Mouse (Mus musculus): ENCODE measurements around the gene Tns3. TPM values are rescaled to one million over a fixed set of nuclear protein-coding genes. Genes with fewer than 3 reads are reported as not detected.
A peak's percentile ranks its signal among the peaks of the same experiment; 100 is the strongest.
"Not testable (repeated sequence)": the region's sequence is repeated elsewhere in the genome, so short reads cannot be mapped to it uniquely, and the experiment has no call there.

Gene Tns3
- total RNA-seq, 2 experiments from 2014 or later = 27.4 to 29.0 TPM

DNA sequence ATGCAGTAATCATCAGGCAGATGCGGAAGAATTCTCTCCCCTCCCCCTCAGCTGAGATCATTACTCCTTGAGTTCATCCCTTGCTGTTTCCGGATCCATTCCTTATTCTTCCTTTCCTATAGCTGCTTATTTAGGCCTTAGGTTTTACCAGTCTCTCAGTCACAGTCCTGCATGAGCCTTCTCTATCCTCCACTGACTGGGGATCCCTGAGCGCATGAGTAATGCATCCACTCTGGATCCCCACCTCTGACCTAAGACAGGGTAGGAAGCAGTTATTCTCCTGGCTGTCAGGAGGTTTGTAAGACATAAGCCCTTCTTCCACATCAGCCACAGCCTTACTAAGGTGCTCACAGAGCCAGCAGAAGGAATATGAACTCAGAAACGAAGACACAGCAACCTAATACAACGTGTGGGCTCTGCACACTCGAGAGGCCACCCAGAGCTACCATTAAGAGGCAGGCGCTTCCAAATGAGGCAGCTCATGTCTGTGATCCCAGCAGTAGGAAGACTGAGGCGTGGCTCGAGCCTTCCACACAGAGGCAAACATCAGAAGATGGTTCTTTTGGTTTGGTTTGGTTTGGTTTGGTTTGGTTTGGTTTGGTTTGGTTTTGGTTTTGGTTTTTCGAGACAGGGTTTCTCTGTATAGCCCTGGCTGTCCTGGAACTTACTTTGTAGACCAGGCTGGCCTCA, 38.3 kb downstream of the Tns3 start:
- intact Hi-C loops (cut with DNase I) = no loop called here
- DNase-seq = no peak

DNA sequence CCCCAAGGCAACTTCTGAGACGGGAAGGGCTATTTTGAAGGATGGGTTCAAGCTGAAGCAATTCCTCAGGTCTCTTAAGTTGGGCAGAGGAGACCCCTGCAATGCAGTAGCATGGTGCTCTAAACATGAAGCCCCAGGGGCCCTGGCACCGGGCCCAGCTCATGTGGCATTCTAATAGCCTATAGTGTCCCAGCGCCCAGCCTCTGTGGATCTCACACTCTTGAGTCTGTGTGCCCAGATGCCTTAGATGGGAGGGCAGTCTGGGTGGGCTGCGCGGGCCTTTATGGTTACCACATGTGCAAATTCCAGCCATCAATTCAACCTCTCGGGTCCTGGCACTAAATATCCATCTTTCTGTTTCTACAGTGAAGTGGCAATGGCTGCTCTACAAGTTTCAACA, 38.9 kb downstream of the Tns3 start:
- DNase-seq = no peak
- intact Hi-C loops (cut with DNase I) = no loop called here

GRCm38 (mm10) chr11:8624179-8624886, 40.0 kb downstream of the Tns3 start:
- DNase-seq = peak; percentile 52 to 66
- intact Hi-C loops (cut with DNase I) = no loop called here

DNA sequence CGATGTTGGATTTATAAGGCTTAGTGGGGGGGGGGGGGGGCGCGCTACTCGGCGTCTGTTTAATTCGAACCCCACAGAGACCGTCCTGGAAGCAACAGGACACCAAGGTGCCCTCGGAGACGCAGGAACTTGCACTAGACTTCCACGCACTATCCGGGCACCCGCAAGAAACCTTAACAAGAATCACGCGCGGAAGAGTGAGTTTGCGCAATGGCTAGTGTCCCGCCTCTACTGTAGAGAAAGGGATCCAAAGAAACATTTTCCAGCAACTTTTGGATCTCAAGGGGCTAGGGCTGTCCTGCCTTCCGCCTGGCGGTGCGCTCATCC, 40.5 kb downstream of the Tns3 start:
- DNase-seq = no peak
- intact Hi-C loops (cut with DNase I) = no loop called here

- no peak for DNase-seq
- intact Hi-C loops (cut with DNase I) = no loop called here
Measured at GRCm38 (mm10) chr11:8622668-8623067, 41.7 kb downstream of the Tns3 start.

DNA sequence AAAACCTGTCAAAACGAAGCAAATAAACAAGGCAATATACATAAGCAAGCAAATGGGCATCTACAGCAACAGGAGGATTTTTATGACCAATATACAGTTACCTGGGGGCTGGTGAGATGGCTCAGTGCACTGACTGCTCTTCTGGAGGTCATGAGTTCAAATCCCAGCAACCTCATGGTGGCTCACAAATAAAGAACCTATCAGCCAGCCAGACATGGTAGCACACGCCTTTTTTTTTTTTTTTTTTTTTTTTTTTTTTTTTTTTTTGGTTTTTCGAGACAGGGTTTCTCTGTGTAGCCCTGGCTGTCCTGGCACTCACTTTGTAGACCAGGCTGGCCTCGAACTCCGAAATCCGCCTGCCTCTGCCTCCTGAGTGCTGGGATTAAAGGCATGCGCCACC, 45.2 kb downstream of the Tns3 start:
- intact Hi-C loops (cut with DNase I) = not testable (repeated sequence)

DNA sequence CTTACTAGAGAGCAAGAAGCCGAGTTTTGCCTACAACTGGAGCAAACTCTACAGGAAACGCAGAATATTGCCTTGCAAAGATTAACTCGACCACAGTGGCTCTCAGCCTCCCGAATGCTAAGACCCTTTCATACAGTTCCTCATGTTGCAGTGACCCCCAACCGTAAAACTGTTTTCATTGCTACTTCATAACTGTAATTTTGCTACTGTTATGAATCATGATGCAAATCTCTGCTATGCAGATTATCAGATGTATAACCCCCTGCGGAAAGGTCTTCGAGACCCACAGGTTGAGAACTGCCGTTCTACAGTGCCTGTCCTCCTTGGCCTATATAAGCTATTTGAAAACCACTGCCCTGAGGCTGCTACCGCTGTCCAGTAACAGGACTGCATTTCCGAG, 46.0 kb downstream of the Tns3 start:
- DNase-seq = no peak
- intact Hi-C loops (cut with DNase I) = no loop called here

More for the DNA sequence above, 45.2 kb downstream of the Tns3 start:
- not testable (repeated sequence) for DNase-seq

- intact Hi-C loops (cut with DNase I) = no loop called here
- DNase-seq = no peak
Measured at GRCm38 (mm10) chr11:8615436-8615835, 48.9 kb downstream of the Tns3 start.

DNA sequence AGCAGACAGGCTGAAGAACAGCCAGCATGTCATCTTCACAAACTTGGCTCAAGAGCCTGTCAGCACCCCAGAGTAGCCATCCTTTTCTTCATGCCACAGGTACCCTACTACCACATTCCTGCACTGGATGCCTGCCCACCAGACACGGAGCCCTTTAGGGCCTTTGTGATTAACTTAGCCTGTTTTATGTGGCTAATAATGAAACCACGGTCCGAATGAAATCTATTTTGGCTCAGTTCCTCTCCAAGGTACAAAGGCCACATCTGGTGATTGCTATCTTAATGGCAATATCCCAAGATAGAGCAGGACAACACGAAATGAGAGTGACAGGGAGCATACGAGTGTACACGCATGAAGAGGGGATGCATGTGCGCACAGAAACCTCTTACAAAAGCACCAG, 53.9 kb downstream of the Tns3 start:
- no peak for DNase-seq
- intact Hi-C loops (cut with DNase I) = no loop called here

GRCm38 (mm10) chr11:8609873-8610272, 54.5 kb downstream of the Tns3 start:
- intact Hi-C loops (cut with DNase I) = no loop called here
- no peak for DNase-seq

DNA sequence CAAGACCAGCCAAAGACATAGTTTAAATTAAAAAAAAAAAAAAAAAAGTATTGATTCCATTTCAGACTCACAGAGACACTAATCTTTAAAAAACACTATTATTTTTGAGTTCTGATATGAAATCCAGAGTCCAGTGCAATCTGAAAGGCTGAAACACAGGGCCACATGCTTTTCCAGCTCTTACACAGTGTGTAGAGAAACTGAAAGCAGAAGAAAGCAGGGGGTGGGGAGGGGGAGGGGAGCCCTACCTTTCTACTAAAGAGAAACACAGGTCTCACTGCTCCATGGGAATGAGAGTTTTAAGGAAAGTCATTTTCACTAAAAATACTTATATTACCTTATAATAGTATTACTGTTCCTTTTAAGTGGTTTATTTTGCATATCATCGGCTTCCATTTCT, 57.2 kb downstream of the Tns3 start:
- intact Hi-C loops (cut with DNase I) = no loop called here
- no peak for DNase-seq

- no peak for DNase-seq
- intact Hi-C loops (cut with DNase I) = no loop called here
Measured at GRCm38 (mm10) chr11:8604789-8605569, 59.4 kb downstream of the Tns3 start.

DNA sequence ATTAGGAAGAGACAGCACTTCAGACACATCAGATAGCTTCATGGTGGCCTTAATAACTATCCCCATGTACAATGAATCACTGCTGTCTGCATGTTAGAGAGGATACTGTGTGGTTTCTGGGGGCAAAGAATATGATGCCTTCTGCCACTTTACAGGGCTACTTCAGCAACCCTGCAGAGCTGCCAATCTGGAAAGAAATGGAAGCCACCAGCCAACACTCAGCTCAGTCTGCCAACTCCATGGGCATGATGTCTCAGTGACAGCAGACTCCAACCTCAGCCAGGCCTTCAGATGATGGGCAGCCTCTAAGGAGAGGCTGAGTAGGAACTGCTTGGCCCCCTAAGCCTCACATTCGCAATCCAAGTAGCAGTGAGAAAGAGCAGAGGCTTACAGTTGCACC, 61.7 kb downstream of the Tns3 start:
- intact Hi-C loops (cut with DNase I) = no loop called here
- DNase-seq = no peak

DNA sequence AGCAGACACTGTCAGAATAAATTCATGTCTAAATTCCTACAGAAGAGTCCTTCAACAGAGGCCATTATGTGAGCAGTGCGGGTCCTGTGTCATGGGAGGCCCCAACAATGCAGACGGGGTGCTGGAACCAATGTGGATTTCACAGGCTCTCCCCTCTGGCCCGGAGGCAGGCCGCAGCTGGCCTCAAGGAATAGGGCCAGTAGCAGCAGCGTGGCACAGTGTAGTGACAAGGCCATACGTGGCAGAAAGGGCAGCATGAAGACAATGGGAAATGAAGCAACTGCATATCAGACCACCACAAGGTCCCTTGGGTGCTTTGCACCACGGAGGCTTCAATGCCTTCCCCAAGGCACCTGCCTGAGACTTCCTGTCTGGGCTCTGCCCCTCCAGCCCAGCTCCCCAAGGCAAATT, 62.9 kb downstream of the Tns3 start:
- DNase-seq = no peak
- intact Hi-C loops (cut with DNase I) = no loop called here

DNA sequence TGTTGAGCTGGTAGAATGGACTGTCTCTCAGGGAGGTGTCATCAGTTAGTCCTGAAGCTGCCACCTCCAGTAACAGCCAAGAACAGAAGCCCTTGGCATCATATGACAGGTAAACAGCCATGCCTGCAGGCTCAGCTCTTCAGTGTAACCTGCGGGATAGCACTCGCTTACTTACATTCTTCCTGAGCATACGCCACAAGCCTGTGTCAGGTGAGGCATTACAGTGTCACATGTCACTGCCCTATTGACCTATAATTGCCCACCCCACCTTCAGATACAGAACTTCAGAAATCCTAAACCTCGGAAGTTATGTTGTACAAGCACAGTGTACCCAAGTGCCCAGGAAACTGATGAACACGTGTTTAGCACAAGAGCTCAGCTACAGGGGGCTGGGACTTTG, 68.7 kb downstream of the Tns3 start:
- intact Hi-C loops (cut with DNase I) = no loop called here
- no peak for DNase-seq

DNA sequence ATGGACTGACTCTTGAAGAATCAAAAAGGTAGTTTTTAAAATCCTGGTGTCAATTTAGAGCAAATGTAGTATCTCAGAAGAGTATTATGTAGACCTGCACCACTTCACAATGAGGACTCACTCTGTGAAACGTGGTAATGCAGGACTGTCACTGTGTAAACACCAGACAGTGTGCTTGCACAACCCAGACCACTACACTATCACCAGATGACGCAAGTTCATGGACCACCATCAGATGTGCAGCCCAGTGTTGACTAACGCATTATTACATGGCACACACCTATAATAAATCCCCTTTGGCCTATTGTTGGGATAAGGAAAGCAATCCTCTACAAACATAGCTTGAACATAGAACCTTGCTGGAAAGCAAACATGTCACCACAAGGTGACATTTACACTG, 71.2 kb downstream of the Tns3 start:
- intact Hi-C loops (cut with DNase I) = no loop called here
- no peak for DNase-seq

DNA sequence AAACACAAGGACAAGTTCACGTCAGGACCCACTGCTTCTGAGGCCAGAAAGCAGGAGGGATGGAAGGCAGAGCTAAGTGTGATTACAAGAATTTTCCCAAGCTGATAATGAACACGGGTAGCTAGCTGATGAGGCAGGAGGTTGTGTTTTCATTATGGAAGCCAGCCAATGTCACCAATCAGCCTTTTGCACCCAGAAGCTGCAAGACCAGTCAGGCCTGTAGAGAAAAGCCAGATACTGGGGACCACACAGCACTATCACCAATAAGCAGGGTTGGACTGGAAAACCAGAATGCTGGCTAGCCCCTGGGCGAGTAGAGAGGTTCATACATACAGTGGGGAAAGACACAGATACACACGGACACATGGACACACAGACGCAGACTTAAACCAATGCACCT, 73.1 kb downstream of the Tns3 start:
- DNase-seq = no peak
- intact Hi-C loops (cut with DNase I) = no loop called here

DNA sequence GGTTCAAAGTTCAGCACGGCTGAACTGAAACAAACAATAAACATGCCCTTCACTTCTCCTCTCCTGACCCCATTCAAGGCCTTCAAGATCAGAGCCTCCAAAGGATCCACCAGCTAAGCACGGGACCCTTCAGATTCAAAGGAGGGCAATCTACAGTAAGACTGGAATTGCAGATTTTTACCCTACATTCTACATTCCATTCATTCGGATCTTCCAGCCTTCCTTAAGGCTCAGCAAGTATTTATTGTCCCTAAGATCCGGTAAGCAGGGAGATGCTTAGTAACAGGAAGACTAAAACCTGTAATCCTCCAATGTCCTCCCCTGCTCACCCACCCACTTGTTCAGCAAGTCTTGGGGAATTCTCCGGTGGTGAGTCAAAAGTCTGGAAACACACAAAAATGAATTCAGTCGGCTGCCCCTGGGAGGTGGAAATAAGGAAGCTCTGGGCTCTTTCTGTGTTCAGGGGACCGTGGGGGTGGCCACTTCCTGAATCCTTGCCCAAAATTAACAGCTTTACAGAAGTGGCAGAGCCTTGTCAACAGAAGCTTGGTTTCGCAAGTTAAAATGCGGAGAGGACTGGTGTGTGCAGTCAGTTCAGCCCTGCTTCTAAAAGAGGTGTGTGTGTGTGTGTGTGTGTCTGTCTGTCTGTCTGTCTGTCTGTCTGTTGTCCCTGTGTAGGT, 75.0 kb downstream of the Tns3 start:
- DNase-seq = peak; percentile 40 to 50
- intact Hi-C loops (cut with DNase I) = no loop called here

- intact Hi-C loops (cut with DNase I) = no loop called here
- no peak for DNase-seq
Measured at GRCm38 (mm10) chr11:8587941-8588340, 76.4 kb downstream of the Tns3 start.

DNA sequence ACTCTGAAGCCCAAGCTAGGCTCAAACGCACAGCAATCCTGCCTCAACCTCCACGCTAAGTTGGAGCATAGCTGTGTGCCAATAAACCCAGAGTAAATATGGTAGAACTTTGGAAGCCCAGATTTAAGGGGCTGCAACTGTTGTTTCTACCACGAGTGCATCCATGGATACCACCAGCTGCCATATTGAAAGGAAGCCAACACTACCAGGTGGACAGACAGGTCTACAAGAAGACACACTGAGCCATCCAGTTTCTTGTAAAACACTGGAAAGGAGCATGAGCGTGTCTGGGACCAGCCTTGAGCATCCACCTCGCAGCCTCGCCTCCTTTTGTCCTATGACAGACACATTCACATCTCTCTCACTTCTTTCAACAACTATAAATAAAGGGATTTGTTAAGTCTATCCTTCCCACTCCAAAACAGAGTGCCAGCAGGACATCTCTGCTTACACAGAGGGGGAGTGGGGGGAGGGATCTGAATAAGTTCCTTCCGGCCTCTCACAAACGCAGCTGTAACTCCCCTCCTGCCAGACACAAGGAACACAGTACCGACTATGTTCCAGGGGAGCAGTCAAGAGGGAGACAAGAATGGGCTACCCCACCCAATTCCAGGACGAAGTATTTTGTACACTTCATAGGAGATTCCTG, 77.2 kb downstream of the Tns3 start:
- DNase-seq = no peak
- intact Hi-C loops (cut with DNase I) = no loop called here

DNA sequence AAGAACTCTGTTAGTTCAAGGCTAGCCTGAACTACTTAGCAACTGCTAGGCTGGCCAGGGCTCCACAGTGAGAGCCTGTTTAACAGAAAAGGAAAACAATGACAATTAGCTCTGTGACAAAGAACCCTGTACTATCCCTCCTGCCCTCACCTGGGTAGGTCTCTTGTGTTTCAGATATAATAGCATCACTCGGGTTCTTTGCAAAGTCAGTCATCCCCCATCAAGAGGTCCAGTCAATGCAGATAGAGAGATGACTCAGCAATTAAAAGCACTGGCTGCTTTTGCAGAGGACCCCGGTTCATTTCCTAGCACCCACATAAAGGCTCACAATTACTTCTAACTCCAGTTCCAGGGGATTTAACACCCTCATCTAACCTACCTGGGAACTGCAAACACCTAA, 78.0 kb downstream of the Tns3 start:
- DNase-seq = no peak
- intact Hi-C loops (cut with DNase I) = no loop called here

Data from heart, postnatal 10 days (tissue).